Mouse (Mus musculus) cerebral cortex, adult 2 months (tissue): ENCODE measurements around the gene Carmil1.

ENCODE experiments used
- WGBS: fragments of 180-500 bp; shearing (Covaris S2); methylation state at CpG from one replicate; pipeline ENCODE4 v1.1.7; 2018; 5-methylcytosine and 5-hydroxymethylcytosine counted together

Gene Carmil1

GRCm38 (mm10) chr13:24211229-24211628 lies 69.4 kb downstream of the Carmil1 start:
- WGBS: 58% methylated on average over 2 of the region's 2 CpGs

GRCm38 (mm10) chr13:24206097-24206496 lies 74.5 kb downstream of the Carmil1 start:
- 42% methylated on average over 6 of the region's 6 CpGs for WGBS

GRCm38 (mm10) chr13:24202314-24202713 lies 78.3 kb downstream of the Carmil1 start:
- WGBS: 73% methylated on average over 6 of the region's 6 CpGs

- WGBS: 28% methylated on average over 7 of the region's 7 CpGs
Measured at GRCm38 (mm10) chr13:24199861-24200543, 80.6 kb downstream of the Carmil1 start.

- 86% methylated on average over 2 of the region's 2 CpGs for WGBS
Measured at GRCm38 (mm10) chr13:24198396-24198924, 82.1 kb downstream of the Carmil1 start.

GRCm38 (mm10) chr13:24195371-24195770 lies 85.2 kb downstream of the Carmil1 start:
- 89% methylated on average over 3 of the region's 3 CpGs for WGBS

- 89% methylated on average over 5 of the region's 5 CpGs for WGBS
Measured at GRCm38 (mm10) chr13:24194018-24194417, 86.6 kb downstream of the Carmil1 start.

GRCm38 (mm10) chr13:24190875-24191663 lies 89.5 kb downstream of the Carmil1 start:
- WGBS: 75% methylated on average over 9 of the region's 9 CpGs

GRCm38 (mm10) chr13:24187026-24187425 lies 93.6 kb downstream of the Carmil1 start:
- 56% methylated on average over 2 of the region's 2 CpGs for whole genome bisulfite sequencing

- 58% methylated on average over 3 of the region's 3 CpGs for WGBS
Measured at GRCm38 (mm10) chr13:24185641-24186040, 95.0 kb downstream of the Carmil1 start.

- 82% methylated on average over 6 of the region's 6 CpGs for WGBS
Measured at GRCm38 (mm10) chr13:24182878-24183277, 97.7 kb downstream of the Carmil1 start.

GRCm38 (mm10) chr13:24179538-24179937 lies 101.1 kb downstream of the Carmil1 start:
- WGBS: 86% methylated on average over 10 of the region's 10 CpGs

- 40% methylated on average over 5 of the region's 5 CpGs for WGBS
Measured at GRCm38 (mm10) chr13:24177600-24177999, 103.0 kb downstream of the Carmil1 start.

- 58% methylated on average over 4 of the region's 4 CpGs for WGBS
Measured at GRCm38 (mm10) chr13:24176835-24177234, 103.8 kb downstream of the Carmil1 start.

GRCm38 (mm10) chr13:24169658-24170057 lies 110.9 kb downstream of the Carmil1 start:
- WGBS: 66% methylated on average over 1 of the region's 1 CpGs

- 97% methylated on average over 1 of the region's 1 CpGs for WGBS
Measured at GRCm38 (mm10) chr13:24163368-24163767, 117.2 kb downstream of the Carmil1 start.

GRCm38 (mm10) chr13:24161105-24161504 lies 119.5 kb downstream of the Carmil1 start:
- 94% methylated on average over 4 of the region's 4 CpGs for WGBS

- 84% methylated on average over 4 of the region's 4 CpGs for WGBS
Measured at GRCm38 (mm10) chr13:24159972-24160371, 120.6 kb downstream of the Carmil1 start.

GRCm38 (mm10) chr13:24159190-24159965 lies 121.2 kb downstream of the Carmil1 start:
- WGBS: 69% methylated on average over 8 of the region's 8 CpGs

GRCm38 (mm10) chr13:24157560-24158011 lies 123.0 kb downstream of the Carmil1 start:
- 58% methylated on average over 10 of the region's 10 CpGs for WGBS

GRCm38 (mm10) chr13:24155190-24155589 lies 125.4 kb downstream of the Carmil1 start:
- WGBS: 51% methylated on average over 6 of the region's 6 CpGs
